Mouse (Mus musculus): Measurements from ENCODE around the gene Mettl2. TPM values are rescaled to one million over a fixed set of nuclear protein-coding genes. Genes with fewer than 3 reads are reported as not detected.
A peak's percentile ranks its signal among the peaks of the same experiment; 100 is the strongest.

The Mettl2 gene
- polyA plus RNA-seq, 1 experiment from 2014 or later: 27.3 TPM

DNA sequence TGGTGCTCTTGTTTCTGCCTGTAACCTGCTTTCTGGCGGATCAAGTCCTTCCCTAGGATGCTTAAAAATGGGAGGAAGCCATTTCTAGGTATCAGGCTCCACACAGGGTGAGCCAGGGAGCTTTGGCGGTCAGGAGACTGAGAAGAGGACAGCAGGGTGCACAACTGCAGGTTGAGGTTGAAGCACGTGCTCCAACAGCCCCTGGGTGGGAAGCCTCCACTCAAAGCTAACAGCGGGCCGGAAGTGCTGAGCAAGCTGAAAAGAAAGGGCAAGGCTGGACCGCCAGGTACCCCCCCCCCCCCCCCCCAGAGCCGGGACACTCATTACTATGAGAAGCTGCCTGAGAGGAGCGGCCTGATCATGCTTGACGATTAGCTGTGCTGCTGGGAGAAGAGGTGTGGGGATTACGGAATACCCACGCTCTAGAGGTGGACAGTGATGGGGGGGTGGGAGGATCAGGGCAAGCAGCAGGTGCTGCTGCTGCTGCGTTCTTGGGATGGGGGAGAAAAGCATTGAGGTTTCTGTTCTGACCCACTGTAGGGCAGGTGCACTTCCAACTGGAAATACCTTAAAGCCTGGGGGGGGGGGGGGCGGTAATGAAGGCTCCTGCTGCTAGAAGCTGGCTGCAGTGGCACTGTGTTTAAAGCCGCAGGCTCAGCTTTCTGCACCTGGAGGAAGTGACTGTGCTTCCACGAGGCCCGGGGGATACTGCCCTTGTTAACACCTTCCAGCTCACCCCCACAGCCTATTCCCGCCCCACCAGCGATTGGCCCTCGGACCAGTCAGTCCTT is 25.2 kb downstream of the Mettl2 start:
- peak overlapping the region; percentile 31 for H3K4me2 ChIP-seq (replicated peaks)
- ATAC-seq (ENCODE audit: low FRiP score): peak; percentile 46; the same call in 1 of the 2 replicates
- WGBS: 27% methylated on average over 17 of the region's 19 CpGs

DNA sequence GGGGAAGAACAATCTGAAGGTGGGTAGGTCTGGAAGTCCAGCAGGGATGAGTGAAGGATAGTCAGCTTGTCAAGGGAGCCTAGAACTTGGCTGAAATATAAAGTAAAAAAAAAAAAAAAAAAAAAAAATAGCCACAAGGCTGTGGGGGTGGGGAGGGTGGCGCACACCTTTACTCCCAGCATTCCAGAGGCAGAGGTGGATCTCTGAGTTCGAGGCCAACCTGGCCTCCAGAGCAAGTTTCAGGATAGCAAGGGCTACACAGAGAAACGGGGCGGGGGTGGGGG is 25.7 kb downstream of the Mettl2 start:
- no peak overlapping the region for H3K27ac ChIP-seq
- H3K4me3 ChIP-seq (replicated peaks; ENCODE audit: low read length): no peak overlapping the region
- H3K4me2 ChIP-seq (replicated peaks): no peak overlapping the region
- no peak overlapping the region for H3K9ac ChIP-seq
- WGBS: 100% methylated on average over 1 of the region's 4 CpGs
- H3K36me3 ChIP-seq (replicated peaks; ENCODE audit: control insufficient read depth, insufficient read depth): no peaks in the 10 kb centered on the region
- H3K27me3 ChIP-seq (ENCODE audit: control insufficient read depth, insufficient read depth, low read length): no peaks in the 10 kb centered on the region
- H3K9me3 ChIP-seq (ENCODE audit: control insufficient read depth, low read length): no peaks in the 10 kb centered on the region
- DNase-seq (ENCODE audit: low spot score) (no peak), ATAC-seq (ENCODE audit: low FRiP score) (no peak)
- H3K4me1 ChIP-seq (replicated peaks; ENCODE audit: control insufficient read depth, insufficient read depth, low read length): 0 out of 2 replicates have a peak, but pooled peaks cover 13% of the 10 kb centered on the region

More for the DNA sequence above, 25.2 kb downstream of the Mettl2 start:
- 0 out of 2 replicates have a peak, but pooled peaks cover 13% of the 10 kb centered on the region for H3K4me1 ChIP-seq (replicated peaks; ENCODE audit: control insufficient read depth, insufficient read depth, low read length)
- H3K4me3 ChIP-seq (replicated peaks; ENCODE audit: low read length): no peak overlapping the region
- H3K9me3 ChIP-seq (ENCODE audit: control insufficient read depth, low read length): no peaks in the 10 kb centered on the region
- no peak overlapping the region for H3K27ac ChIP-seq
- no peaks in the 10 kb centered on the region for H3K36me3 ChIP-seq (replicated peaks; ENCODE audit: control insufficient read depth, insufficient read depth)
- 0 out of 2 replicates have a peak overlapping the region, but pooled peaks have one; percentile 16 for H3K9ac ChIP-seq
- H3K27me3 ChIP-seq (ENCODE audit: control insufficient read depth, insufficient read depth, low read length): no peaks in the 10 kb centered on the region
- DNase-seq (ENCODE audit: low spot score): no peak

DNA sequence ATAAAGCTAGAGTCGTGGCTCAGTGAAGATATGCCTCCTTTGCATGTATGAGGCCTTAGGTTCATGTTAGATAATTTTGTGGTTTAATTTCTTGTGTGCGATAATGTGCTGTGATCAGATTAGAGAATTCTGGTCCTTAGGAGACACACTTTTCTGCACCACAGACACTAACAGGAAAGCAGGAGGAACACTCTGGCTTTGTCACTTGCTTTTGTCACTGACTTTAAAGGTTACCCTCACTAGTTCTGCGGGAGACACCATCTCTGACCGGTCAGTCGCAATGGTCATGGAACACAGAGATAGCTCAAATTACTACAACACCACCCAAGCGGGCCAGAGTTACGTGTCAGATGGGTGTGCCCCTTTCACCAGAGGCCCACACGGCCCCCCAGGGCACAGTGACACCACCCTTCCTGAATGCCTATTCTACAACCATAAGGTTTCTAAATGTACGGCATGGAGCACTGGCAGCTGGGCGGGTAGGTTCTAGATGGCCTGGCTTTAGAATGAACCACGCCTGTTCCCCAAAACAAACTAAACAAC is 26.2 kb downstream of the Mettl2 start:
- DNase-seq (ENCODE audit: low spot score) (no peak), ATAC-seq (ENCODE audit: low FRiP score) (no peak)
- Histone ChIP-seq H3K27me3 (ENCODE audit: control insufficient read depth, insufficient read depth, low read length) (no peaks in the 10 kb centered on the region), H3K9ac (no peak overlapping the region), H3K4me2 (replicated peaks) (no peak overlapping the region), H3K36me3 (replicated peaks; ENCODE audit: control insufficient read depth, insufficient read depth) (no peaks in the 10 kb centered on the region), H3K9me3 (ENCODE audit: control insufficient read depth, low read length) (no peaks in the 10 kb centered on the region), H3K4me3 (replicated peaks; ENCODE audit: low read length) (no peak overlapping the region), H3K4me1 (replicated peaks; ENCODE audit: control insufficient read depth, insufficient read depth, low read length) (0 out of 2 replicates have a peak, but pooled peaks cover 13% of the 10 kb centered on the region), H3K27ac (no peak overlapping the region)
- WGBS: 86% methylated on average over 11 of the region's 11 CpGs

DNA sequence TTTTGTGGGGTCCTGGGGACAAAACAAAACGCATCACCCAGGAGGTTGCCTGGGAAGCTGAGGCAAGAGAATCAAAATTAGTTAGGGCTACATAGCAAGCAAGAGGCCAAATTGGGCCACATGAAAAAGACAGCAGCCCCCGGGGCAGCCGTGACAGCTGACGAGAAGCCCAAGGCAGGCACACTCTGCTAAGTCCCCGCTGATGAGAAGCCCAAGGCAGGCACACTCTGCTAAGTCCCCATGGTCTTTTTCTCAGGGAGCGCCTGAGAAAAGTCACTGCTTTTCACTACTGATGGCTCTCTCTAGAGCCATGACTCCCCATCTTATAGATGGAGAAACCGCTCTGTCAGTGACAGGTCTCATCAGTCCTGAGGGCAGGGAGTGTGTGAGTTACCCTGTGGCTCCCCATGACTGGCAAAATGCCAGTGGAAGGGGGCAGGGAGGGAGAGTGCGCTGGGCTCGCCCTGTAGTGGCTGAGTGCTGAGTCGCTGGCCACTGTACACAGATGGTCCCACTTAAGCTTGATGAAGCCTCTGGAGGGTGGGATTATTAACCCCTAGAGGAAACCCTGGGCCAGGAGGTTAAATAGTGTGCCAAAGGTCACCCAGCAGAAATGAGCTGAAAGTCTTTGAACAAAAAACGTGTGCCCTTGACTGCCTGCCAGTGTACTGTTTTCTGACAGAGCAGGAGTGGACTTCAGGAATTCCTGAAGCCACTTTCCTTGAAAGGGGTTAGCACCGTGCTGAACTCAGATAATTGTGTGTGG is 27.0 kb downstream of the Mettl2 start:
- H3K27ac ChIP-seq: no peak overlapping the region
- DNase-seq (ENCODE audit: low spot score) (peak; percentile 39), ATAC-seq (ENCODE audit: low FRiP score) (peak; percentile 74; the same call in 1 of the 2 replicates)
- H3K27me3 ChIP-seq (ENCODE audit: control insufficient read depth, insufficient read depth, low read length): no peaks in the 10 kb centered on the region
- H3K4me3 ChIP-seq (replicated peaks; ENCODE audit: low read length): no peak overlapping the region
- no peaks in the 10 kb centered on the region for H3K36me3 ChIP-seq (replicated peaks; ENCODE audit: control insufficient read depth, insufficient read depth)
- 25% methylated on average over 12 of the region's 12 CpGs for WGBS
- 0 out of 2 replicates have a peak overlapping the region, but pooled peaks have one; percentile 16 for H3K9ac ChIP-seq
- H3K4me2 ChIP-seq (replicated peaks): no peak overlapping the region
- 0 out of 2 replicates have a peak, but pooled peaks cover 13% of the 10 kb centered on the region for H3K4me1 ChIP-seq (replicated peaks; ENCODE audit: control insufficient read depth, insufficient read depth, low read length)
- H3K9me3 ChIP-seq (ENCODE audit: control insufficient read depth, low read length): no peaks in the 10 kb centered on the region

DNA sequence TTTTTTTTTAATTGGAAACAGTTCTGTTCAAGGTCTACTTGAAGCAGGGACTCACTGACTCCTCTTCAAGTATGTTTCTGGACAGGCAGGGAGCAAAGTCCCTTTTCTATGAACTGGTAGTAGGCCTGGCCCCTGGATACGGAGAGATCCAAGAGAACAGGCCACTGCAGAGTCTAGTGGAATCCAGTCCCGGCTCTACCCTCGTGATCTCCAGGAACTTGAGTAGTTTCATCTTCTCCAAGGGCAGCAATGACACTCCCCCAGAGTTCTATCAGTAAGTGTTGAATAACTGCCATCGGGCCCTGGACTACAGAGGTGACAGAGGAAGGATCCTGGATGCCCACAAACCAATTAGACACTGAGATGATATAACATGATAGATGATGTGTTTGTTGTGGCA is 29.7 kb downstream of the Mettl2 start:
- no peak overlapping the region for H3K4me2 ChIP-seq (replicated peaks)
- no peaks in the 10 kb centered on the region for H3K9me3 ChIP-seq (ENCODE audit: control insufficient read depth, low read length)
- 92% methylated on average over 4 of the region's 4 CpGs for WGBS
- no peak overlapping the region for H3K9ac ChIP-seq
- ATAC-seq (ENCODE audit: low FRiP score) (no peak), DNase-seq (ENCODE audit: low spot score) (no peak)
- 0 out of 2 replicates have a peak, but pooled peaks cover 13% of the 10 kb centered on the region for H3K4me1 ChIP-seq (replicated peaks; ENCODE audit: control insufficient read depth, insufficient read depth, low read length)
- H3K27ac ChIP-seq: no peak overlapping the region
- H3K36me3 ChIP-seq (replicated peaks; ENCODE audit: control insufficient read depth, insufficient read depth): no peaks in the 10 kb centered on the region
- no peaks in the 10 kb centered on the region for H3K27me3 ChIP-seq (ENCODE audit: control insufficient read depth, insufficient read depth, low read length)
- no peak overlapping the region for H3K4me3 ChIP-seq (replicated peaks; ENCODE audit: low read length)

DNA sequence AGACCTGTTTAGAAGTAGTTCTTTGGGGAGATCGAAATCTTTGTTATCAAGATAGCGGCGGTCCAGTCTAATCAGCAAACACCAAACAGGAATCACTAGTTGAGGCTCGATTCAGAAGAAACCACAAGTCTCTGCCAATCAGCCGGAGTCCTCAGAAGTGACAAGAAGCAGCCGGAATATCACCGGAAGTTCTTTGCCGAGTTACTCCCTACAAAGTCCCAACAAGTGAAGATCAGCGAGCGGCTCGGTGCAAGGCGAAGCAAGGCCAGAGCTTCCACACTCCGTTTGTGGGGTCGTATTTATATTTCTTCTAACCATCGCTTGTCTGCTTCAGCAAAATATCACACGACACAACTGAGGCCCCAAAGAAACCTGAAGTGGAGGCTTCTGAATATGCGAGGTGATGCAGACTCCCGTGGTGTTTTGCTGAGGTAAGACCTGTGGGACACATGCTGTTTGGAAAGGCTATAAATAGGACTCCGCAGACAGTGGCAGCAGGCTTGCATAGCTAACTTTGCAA is 30.6 kb downstream of the Mettl2 start:
- Histone ChIP-seq H3K4me3 (replicated peaks; ENCODE audit: low read length) (no peak overlapping the region), H3K4me2 (replicated peaks) (no peak overlapping the region), H3K27ac (no peak overlapping the region), H3K27me3 (ENCODE audit: control insufficient read depth, insufficient read depth, low read length) (no peaks in the 10 kb centered on the region), H3K9ac (no peak overlapping the region), H3K9me3 (ENCODE audit: control insufficient read depth, low read length) (no peaks in the 10 kb centered on the region), H3K4me1 (replicated peaks; ENCODE audit: control insufficient read depth, insufficient read depth, low read length) (0 out of 2 replicates have a peak, but pooled peaks cover 7% of the 10 kb centered on the region), H3K36me3 (replicated peaks; ENCODE audit: control insufficient read depth, insufficient read depth) (no peaks in the 10 kb centered on the region)
- ATAC-seq (ENCODE audit: low FRiP score) (no peak), DNase-seq (ENCODE audit: low spot score) (no peak)
- WGBS: 87% methylated on average over 19 of the region's 19 CpGs

DNA sequence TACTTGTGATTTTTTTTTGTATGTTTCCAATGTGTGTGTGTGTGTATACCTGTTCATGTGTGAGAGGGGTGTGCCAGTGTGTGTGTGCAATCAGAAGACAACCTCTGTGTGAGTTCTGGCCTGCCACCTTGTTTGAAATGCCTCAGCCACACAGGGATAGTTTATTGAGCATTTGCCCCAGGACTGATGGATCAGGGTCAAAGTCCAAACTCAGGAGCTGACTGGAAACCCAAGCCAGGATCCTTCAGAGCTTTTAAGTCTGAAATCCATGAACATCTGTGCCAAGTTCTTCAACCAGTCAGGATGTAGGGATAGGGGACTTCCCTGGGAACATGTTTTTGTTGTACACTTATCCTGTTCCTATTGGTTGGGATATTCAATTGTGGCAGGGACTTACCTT is 31.8 kb downstream of the Mettl2 start:
- ATAC-seq (ENCODE audit: low FRiP score): no peak
- H3K9me3 ChIP-seq (ENCODE audit: control insufficient read depth, low read length): no peaks in the 10 kb centered on the region
- H3K4me1 ChIP-seq (replicated peaks; ENCODE audit: control insufficient read depth, insufficient read depth, low read length): 0 out of 2 replicates have a peak, but pooled peaks cover 7% of the 10 kb centered on the region
- H3K27ac ChIP-seq: no peak overlapping the region
- no peak for DNase-seq (ENCODE audit: low spot score)
- H3K4me2 ChIP-seq (replicated peaks): no peak overlapping the region
- no peaks in the 10 kb centered on the region for H3K27me3 ChIP-seq (ENCODE audit: control insufficient read depth, insufficient read depth, low read length)
- no peak overlapping the region for H3K9ac ChIP-seq
- H3K36me3 ChIP-seq (replicated peaks; ENCODE audit: control insufficient read depth, insufficient read depth): no peaks in the 10 kb centered on the region
- no peak overlapping the region for H3K4me3 ChIP-seq (replicated peaks; ENCODE audit: low read length)

DNA sequence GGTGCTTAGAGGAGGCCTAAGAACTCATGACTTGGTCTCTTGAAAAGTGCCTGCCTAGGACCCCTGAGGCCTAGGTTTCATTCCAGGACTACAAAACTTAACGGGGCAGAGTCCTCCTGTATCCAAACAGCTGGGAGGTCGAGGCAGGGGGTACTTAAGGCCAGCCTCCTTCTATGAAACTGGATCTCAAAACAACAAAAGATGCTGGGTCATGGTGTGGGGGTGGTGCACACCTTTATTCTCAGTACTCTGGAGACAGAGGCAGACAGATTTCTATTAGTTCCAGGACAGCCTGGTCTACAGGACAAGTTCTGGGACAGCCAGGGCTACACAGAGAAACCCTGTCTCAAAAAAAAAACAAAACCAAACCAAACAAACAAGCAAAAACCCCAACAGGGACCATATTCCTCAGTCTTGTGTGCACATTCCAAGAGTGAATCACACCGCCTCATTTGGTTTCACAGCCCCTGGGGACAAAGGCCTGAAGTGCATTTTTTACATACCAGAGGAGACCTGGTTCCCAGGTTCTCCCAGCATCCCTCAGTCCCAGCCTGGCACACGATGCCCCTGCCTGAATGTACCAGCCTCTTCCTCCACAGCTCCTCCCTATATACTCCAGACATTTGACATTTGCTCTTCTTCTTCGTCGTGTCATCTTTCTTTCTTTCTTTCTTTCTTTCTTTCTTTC is 33.6 kb downstream of the Mettl2 start:
- no peak for ATAC-seq (ENCODE audit: low FRiP score)
- 64% methylated on average over 6 of the region's 6 CpGs for WGBS

More for the DNA sequence above, 33.6 kb downstream of the Mettl2 start:
- H3K27me3 ChIP-seq (ENCODE audit: control insufficient read depth, insufficient read depth, low read length): no peaks in the 10 kb centered on the region
- peaks cover 4% of the 10 kb centered on the region; the same call in 1 of the 2 replicates for H3K9me3 ChIP-seq (ENCODE audit: control insufficient read depth, low read length)
- no peak overlapping the region for H3K4me3 ChIP-seq (replicated peaks; ENCODE audit: low read length)
- H3K36me3 ChIP-seq (replicated peaks; ENCODE audit: control insufficient read depth, insufficient read depth): no peaks in the 10 kb centered on the region
- no peak overlapping the region for H3K4me2 ChIP-seq (replicated peaks)
- no peak overlapping the region for H3K27ac ChIP-seq
- DNase-seq (ENCODE audit: low spot score): no peak
- H3K4me1 ChIP-seq (replicated peaks; ENCODE audit: control insufficient read depth, insufficient read depth, low read length): no peaks in the 10 kb centered on the region
- no peak overlapping the region for H3K9ac ChIP-seq
